Mouse (Mus musculus): ENCODE measurements at regions not wholly inside any gene's neighbourhood (a gene's known extent, or its start where the extent isn't known, plus 50 kb on each side); places are given as distances from the start of the nearest gene placed in this dataset.
"Not testable (repeated sequence)": the region's sequence is repeated elsewhere in the genome, so short reads cannot be mapped to it uniquely, and the experiment has no call there.

DNA sequence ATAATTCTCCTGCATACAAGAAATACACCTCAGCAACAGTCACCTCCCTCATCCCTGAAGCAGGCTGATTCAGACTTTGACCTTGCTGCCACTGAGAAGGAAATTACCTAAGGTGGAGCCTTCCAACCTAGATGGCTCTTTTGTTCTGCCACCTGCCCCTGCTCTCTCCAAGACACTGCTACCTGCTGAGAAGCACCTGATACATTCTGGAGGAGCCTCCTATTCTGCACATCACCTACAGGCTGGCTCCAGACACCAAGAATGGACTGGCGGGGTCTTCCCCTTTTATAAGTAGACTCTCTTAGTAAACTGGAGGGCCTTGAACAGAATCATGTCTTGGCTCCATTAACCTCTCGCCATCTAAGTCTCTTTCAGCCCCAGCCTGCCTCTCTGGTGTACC, 1149.5 kb upstream of the 2610301B20Rik start:
- DNase-seq (ENCODE audit: low spot score): not testable (repeated sequence)

DNA sequence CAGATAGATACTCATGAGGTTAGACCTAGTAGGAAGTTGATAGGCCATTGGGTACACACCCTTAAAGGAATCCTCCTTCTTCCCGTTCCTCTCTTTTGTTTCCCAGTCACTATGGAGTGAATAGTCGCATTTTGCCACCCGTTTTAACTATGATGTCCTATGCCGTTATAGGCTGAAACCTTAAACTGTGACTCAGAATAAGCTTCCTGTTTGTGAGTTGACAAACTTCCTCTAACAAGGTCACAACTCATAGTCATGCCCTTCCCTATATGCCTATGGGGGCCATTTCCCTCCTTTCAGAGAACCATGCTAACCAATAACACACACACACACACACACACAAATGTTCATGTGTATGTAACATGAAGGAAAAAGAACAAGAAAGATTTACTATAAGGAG, 1136.6 kb upstream of the 2610301B20Rik start:
- no peak for DNase-seq (ENCODE audit: low spot score)

- no peak for DNase-seq (ENCODE audit: low spot score)
Observed at GRCm38 (mm10) chr4:9747411-9747938, 1126.8 kb upstream of the 2610301B20Rik start.

GRCm38 (mm10) chr4:9748110-9748509, 1126.2 kb upstream of the 2610301B20Rik start:
- DNase-seq (ENCODE audit: low spot score): no peak

GRCm38 (mm10) chr4:9749877-9750276, 1124.4 kb upstream of the 2610301B20Rik start:
- DNase-seq (ENCODE audit: low spot score): no peak

- no peak for DNase-seq (ENCODE audit: low spot score)
Observed at GRCm38 (mm10) chr4:9750404-9750803, 1123.9 kb upstream of the 2610301B20Rik start.

- no peak for DNase-seq (ENCODE audit: low spot score)
Observed at GRCm38 (mm10) chr4:9763321-9763720, 1111.0 kb upstream of the 2610301B20Rik start.

- DNase-seq (ENCODE audit: low spot score): peak; percentile 73
Observed at GRCm38 (mm10) chr4:9769633-9770205, 1104.6 kb upstream of the 2610301B20Rik start.

- peak; percentile 82 for DNase-seq (ENCODE audit: low spot score)
Observed at GRCm38 (mm10) chr4:9770372-9771102, 1103.8 kb upstream of the 2610301B20Rik start.

- DNase-seq (ENCODE audit: low spot score): peak; percentile 71
Observed at GRCm38 (mm10) chr4:9771103-9771474, 1103.2 kb upstream of the 2610301B20Rik start.

GRCm38 (mm10) chr4:9778391-9778790, 1095.9 kb upstream of the 2610301B20Rik start:
- no peak for DNase-seq (ENCODE audit: low spot score)

DNA sequence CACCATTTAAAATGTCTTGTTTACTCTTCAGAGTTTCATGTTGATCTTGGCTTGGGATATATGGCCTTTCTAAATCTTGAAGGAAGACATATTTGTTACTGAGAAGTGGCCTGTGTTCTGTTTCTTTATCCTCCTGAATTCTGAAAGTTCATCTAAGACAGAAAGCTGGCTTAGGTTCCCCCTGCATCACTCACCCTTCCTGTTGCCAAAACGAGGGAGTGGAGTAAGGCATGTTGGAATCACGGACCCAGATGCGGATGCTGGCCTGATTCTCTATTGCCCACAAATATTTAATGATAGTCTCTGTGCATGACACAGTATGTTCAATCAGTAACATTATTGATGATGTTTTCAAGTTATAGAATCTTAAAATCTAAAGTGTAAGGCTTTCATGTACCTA, 1094.7 kb upstream of the 2610301B20Rik start:
- no peak for DNase-seq (ENCODE audit: low spot score)

DNA sequence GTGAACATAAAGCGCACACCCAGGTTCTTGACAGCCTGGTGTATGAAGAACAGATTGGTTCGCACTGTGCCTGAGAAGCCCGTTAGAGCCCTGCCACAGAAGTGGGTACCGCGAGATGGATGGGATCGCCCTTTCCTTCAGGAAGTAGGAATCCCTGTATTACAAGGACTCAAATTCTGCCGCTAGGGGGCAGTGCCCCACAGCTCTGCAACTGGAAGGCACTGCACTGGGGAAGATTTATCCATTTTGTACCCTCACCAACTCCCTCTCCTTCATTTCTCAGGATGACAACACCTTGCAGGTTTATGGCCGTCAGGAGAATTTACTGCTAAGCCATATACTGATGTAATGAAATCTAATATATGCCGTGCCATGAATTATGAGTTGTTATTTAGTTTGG, 1094.1 kb upstream of the 2610301B20Rik start:
- DNase-seq (ENCODE audit: low spot score): peak; percentile 39

DNA sequence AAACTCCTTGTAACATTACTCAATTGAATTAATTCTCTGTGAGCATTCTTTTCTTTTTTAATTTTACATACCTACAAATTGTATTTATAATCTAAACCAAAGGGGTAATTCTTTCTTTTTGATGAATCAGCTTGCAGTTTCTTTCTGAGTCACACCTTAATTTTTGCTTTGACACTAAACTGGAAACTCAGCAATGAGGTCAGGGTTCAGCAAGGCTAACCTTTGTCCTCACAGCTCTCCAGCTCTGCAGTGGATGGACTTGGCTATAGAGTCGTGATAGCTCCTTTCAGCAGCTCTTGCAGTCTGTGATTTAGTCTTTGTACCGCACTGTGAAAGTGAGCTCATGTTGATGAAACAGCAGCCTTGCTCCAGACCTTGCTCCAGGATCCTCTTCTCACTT, 1093.0 kb upstream of the 2610301B20Rik start:
- no peak for DNase-seq (ENCODE audit: low spot score)

GRCm38 (mm10) chr4:9787795-9788365, 1086.4 kb upstream of the 2610301B20Rik start:
- no peak for DNase-seq (ENCODE audit: low spot score)

GRCm38 (mm10) chr4:9790478-9790877, 1083.8 kb upstream of the 2610301B20Rik start:
- no peak for DNase-seq (ENCODE audit: low spot score)

Measured in MN1 (cell line).